24 mouse cellular contexts compared by ENCODE assay signal in the genomic region with DNA sequence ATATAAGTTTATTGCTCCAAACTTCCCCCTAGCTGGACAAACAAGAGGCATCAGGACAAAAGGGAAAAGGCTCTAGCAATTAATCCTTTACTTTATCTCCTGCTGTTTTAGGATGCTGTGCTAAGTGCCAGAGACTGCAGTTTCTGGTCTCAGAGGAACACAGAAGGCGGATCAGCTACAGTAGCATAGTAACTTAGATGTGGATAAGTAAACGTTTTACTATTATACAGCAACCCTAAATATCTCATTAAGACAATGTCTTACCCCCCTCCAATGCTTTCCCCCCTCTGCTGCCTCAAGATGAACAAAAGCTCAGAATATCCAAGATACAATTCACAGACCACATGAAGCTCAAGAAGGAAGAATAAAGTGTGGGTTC.
"Had no signal": no experiment of that assay in that cellular context is flagged by ENCODE, and none has a peak within 500 bp of the region (broad histone marks: within the 10 kb centered on the region; RNA-seq: fewer than 3 reads in every experiment).

No protein-coding gene starts in this region.

- H3K4me1 ChIP-seq: heart, embryonic 10.5 days; heart, embryonic 12.5 days; hindbrain, embryonic 10.5 days; hindbrain, embryonic 12.5 days; intestine, embryonic 15.5 days; limb, embryonic 10.5 days; limb, embryonic 12.5 days had no signal

- H3K27me3 ChIP-seq: heart, embryonic 12.5 days; hindbrain, embryonic 12.5 days; intestine, embryonic 15.5 days; limb, embryonic 12.5 days had no signal

- ATAC-seq: hindbrain, embryonic 16.5 days; inflammation-experienced regulatory T-cells, adult 6 months; intestine, embryonic 15.5 days; intestine, postnatal 0 days had no signal

- H3K9ac ChIP-seq: heart, embryonic 12.5 days; hindbrain, embryonic 12.5 days; hindbrain, embryonic 14.5 days; intestine, embryonic 15.5 days; limb, embryonic 12.5 days had no signal

- H3K4me3 ChIP-seq: gastrocnemius, adult 2 months; heart, embryonic 10.5 days; heart, embryonic 12.5 days; hindbrain, embryonic 10.5 days; hindbrain, embryonic 12.5 days; intestine, embryonic 15.5 days; left cerebral cortex, adult 2 months; limb, embryonic 10.5 days; limb, embryonic 12.5 days had no signal

- DNase-seq: gastrocnemius, adult 2 months; gastrocnemius, postnatal 10 days; gastrocnemius, postnatal 25 days; heart, adult 18-20 months; heart, postnatal 10 days; heart, postnatal 4 days; kidney, adult 18-20 months; kidney, adult 8-10 months; kidney, postnatal 10 days; kidney, postnatal 25 days; kidney, postnatal 4 days; liver had no signal

- H3K9me3 ChIP-seq: heart, embryonic 10.5 days; heart, embryonic 12.5 days; hindbrain, embryonic 10.5 days; hindbrain, embryonic 12.5 days; intestine, embryonic 15.5 days; limb, embryonic 10.5 days; limb, embryonic 12.5 days had no signal

- H3K4me2 ChIP-seq: heart, embryonic 12.5 days; hindbrain, embryonic 12.5 days; hindbrain, embryonic 14.5 days; intestine, embryonic 15.5 days; limb, embryonic 12.5 days had no signal

- H3K36me3 ChIP-seq: heart, embryonic 10.5 days; heart, embryonic 12.5 days; hindbrain, embryonic 10.5 days; hindbrain, embryonic 12.5 days; intestine, embryonic 15.5 days; limb, embryonic 10.5 days; limb, embryonic 12.5 days had no signal

- H3K27ac ChIP-seq: gastrocnemius, adult 2 months; heart, embryonic 10.5 days; hindbrain, embryonic 10.5 days; hindbrain, embryonic 12.5 days; hindbrain, embryonic 14.5 days; intestine, embryonic 15.5 days; left cerebral cortex, adult 2 months; limb, embryonic 10.5 days; limb, embryonic 12.5 days had no signal
